Mouse (Mus musculus) heart, adult 18-20 months (tissue): ENCODE measurements at regions not wholly inside any gene's neighbourhood (a gene's known extent, or its start where the extent isn't known, plus 50 kb on each side); places are given as distances from the start of the nearest gene placed in this dataset.
"Not testable (repeated sequence)": the region's sequence is repeated elsewhere in the genome, so short reads cannot be mapped to it uniquely, and the experiment has no call there.

Experiments
- DNase-seq, 2 experiments: peaks; one replicate each; pipeline ENCODE4 v3.0.0; 2021 to 2022; ENCODE audit warnings: mixed read lengths in 1 of 2

DNA sequence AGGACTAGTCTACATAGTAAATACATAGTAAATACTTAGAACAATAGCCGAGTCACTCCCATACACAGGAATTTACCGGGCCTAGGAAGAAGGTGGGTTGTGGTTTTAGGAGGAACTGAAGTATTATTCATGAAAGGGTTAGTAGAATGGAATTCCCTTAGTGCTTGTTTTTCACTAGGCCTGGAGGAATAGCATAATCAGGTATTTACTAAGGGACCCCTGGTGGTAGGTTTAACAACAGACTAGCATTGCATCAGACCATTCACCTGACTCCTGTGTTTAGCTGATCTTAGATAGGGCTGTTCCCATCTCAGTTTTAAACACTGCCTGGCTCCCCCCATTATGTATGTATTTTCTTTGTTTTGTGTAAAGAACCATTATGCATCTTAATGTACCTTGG, 339.0 kb downstream of the Dync2h1 start:
- not testable (repeated sequence) for DNase-seq

DNA sequence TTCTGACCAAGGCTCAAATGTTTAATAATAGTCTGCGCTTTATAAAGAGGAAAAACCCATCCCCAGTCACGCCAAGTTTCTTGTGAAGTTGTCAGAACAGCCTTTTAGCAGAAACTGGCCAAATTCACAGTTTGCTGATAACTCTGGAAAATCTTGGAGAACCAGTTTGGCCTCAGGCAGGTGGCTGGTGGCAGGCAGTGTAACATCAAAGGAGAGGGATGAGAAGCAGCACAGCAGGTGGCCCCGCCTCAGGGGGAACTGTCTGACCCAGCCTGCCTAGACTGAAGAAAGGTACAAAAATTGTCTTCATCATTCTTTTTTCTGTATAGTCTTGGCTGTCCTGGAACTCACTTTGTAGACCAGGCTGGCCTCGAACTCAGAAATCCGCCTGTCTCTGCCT, 349.3 kb downstream of the Dync2h1 start:
- DNase-seq: not testable (repeated sequence)

DNA sequence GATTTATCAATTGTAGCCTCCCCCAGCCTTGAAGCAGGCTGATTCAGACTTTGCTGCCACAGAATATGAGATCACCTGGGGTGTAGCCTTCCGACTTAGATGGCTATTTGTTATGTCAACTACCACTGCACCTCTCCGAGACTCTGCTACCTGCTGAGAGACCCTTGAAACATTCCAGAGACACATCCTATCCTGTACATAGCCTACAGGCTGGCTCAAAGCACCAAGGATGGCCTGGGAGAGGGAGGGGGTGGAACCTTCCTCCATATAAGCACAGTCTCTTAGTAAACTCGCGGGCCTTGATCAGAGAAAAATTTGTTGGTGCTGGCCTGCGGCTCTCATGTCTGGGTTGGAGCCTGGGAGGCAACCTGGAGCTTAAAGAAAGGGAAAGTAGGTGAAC, 349.8 kb downstream of the Dync2h1 start:
- no peak for DNase-seq

- DNase-seq: no peak
Measured at GRCm38 (mm10) chr9:6832862-6833261, 351.4 kb downstream of the Dync2h1 start.

DNA sequence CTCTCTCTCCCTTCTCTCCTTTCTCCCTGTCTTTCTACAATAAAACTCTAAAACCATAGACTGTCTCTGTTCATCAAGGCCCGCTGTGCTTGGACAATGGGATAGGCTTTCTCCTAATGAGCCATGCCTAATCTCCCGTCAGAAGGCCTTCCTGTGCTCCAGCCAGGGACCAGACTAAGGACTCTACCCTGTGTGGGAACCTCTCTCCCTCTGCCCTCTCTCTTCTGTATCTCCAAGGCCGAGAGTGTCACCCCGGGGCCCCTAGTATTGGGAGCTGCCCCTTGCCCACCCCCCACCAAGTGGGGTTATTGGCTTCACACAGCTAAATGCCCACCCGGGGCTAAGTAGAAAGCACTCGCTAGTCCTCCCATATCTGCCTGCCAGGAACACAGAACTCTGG, 352.6 kb downstream of the Dync2h1 start:
- DNase-seq: not testable (repeated sequence)

DNA sequence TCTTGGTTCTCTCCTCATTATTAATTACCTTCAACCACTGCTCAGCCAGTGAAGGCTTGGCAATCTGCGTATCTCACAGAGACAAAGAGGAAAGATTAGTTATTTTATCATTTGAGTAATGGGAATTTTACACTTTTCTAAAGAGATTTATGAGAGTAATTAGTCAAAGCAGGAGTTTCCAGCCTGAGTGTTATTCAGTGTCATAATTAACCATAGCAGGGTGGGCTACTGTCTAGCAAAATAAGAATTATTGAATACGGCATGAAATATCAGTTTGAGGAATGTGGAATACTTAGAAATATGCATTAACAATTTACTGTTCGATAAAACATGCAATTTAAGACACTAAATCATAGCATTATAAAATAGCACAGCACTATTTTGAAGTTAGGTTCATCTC, 357.7 kb downstream of the Dync2h1 start:
- DNase-seq: no peak

GRCm38 (mm10) chr9:6825609-6826008, 358.6 kb downstream of the Dync2h1 start:
- no peak for DNase-seq

DNA sequence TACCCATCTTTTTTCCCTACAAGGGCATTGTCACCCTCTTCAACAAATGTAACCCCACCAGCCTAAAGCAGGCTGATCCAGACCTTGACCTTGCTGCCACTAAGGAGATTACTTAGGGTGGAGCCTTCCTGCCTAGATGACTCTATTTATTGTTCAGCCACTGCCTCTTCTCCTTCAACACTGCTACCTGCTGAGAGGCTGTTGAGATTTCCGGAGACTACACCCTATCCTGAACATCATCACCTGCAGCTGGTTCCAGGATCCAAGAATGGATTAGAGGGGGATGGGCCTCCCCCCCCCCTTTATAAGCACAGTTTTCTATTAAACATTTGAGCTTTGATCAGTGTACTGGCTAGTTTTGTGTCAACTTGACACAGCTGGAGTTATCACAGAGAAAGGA, 360.3 kb downstream of the Dync2h1 start:
- not testable (repeated sequence) for DNase-seq

DNA sequence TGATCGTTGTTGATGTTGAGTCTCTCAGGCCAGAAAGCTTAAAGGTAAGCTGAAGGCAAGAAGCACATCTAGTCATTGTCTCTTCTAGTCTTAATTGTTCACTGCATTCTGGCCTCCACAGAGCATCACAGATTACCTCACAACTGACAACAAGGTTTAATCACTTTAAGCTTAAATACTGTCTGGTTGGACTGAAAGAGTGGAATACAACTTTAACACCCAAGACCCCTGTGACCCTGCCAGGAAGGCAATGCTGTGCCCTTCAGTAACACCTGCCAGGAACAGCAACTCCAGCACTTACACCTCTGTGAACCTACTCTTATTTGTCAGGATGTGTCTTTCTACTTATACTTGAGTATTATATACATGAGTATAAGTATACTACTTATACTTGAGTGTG, 360.7 kb downstream of the Dync2h1 start:
- no peak for DNase-seq

- DNase-seq: no peak
Measured at GRCm38 (mm10) chr9:6776671-6777070, 407.6 kb downstream of the Dync2h1 start.

DNA sequence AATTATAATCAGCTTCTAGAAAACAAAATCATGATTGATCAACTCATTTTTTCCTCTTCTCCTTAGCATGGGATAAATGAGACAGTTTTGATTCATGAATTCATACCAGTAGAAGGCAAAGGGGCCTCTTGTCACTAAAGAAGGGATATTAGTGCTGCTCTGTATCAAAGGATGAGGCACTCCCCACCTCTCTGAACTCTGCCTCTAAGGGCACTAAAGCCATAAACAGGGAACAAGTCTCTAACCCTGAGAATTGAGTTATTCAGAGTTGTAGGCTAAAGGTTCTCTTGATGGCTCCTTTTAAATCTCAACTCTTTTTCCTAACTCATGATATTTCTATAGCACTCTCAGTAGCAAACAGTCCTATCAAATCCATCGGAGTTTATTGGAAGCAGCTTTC, 442.8 kb downstream of the Dync2h1 start:
- no peak for DNase-seq

DNA sequence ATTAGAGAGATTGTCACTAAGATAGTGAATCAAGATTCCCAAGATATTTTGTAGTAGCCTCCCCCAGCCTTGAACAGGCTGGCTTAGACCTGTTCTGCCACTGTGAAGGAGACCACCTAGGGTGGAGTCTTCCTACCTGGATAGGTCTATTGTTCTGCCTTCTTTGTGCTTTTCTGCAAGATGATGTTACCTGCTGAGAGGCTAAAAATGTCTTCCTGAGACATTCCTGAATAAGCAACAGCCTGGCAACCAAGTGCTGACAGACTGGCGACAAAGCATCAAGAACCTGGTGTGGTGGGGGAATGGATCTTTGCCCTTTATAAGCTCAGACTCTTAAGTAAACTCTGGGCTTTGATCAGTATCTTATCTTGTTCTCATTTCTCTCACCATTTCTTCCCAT, 447.8 kb downstream of the Dync2h1 start:
- DNase-seq: no peak

DNA sequence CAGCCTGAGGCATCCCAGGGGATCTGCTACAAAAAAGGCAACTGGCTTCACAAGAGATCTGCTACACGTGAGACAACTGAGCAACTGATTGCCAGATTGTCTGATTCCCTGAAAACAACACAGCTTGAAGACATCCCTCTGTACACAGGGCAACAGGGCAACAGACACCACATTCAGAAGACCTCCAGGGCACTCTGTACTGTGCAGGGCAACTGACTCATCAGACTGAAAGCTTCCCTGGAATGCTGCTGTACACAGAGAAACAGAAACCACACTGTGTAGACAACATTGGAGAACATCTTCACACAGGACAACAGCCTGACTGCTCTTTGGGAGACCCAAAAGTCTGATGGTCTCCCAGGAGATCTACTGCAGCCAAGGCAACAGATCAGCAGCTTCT, 456.8 kb upstream of the Ddi1 start:
- no peak for DNase-seq

DNA sequence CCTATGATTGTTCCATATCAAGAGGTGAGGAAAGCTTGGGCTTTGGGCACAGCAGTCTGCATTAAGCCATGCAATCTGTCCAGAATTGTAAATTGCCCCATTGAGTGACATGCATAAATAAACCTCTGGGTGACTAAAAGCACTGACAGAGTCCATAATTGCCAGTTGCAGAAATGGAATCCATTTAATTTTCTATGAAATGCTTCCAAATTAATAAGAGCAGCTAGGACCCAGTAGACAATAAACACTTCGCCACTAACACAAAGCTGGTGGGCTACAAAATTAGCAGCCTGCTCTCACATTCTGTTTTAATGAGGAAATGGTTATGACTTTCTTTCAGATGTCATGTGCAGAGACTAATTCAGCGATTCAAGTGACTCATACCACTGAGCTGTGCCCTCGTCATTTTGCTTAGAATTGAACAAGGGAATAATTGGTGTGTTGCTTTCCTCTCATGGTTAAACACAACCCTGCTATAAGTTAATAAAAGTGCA, 407.6 kb upstream of the Ddi1 start:
- DNase-seq: no peak

DNA sequence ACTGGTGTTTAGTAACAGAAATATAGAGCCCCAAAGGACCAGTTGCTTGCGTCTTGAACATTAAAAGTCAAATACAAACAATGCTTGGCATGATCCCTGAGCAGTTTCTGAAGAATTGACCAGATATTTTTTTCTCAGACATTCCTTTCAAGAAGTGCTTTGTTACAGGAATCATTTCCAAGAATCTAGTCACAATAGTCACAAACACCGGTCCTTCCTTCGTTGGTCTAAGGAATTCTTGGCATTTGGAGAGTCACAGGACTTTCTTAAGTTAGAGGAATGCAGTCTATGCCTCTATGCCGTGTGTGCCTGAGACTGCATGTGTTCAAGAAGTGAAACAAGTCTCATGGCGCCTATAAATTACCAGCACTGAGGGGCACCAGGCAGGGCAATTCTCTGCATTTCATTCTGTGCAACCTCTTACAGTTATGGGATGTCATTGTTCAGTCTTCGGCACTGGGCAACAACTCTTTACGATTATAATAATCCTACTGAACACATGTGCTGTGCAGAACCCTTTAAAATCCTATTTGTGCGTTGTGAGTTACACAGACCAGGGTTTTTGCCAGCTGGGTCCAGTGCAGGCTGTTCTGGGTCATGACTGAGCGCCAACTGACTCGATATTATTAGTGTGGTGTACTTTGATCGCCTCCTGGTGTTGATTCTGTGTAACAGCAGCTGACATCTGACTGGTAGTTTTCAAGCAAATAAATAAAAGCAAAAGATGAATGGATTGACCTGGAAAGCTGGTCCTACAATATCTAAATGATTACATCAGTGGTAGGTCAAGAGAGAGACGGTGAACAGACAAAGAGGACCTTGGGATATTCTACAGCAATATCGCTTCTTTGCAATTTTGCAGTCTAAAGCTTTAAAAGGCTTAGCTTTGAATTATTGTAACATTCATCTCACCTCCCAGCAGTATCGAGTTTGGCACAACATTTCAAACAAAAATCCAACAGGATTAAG, 398.6 kb upstream of the Ddi1 start:
- peak; percentile 77 to 88 for DNase-seq

GRCm38 (mm10) chr9:6665679-6666078, 396.0 kb upstream of the Ddi1 start:
- no peak for DNase-seq

GRCm38 (mm10) chr9:6652267-6652994, 382.8 kb upstream of the Ddi1 start:
- no peak for DNase-seq

DNA sequence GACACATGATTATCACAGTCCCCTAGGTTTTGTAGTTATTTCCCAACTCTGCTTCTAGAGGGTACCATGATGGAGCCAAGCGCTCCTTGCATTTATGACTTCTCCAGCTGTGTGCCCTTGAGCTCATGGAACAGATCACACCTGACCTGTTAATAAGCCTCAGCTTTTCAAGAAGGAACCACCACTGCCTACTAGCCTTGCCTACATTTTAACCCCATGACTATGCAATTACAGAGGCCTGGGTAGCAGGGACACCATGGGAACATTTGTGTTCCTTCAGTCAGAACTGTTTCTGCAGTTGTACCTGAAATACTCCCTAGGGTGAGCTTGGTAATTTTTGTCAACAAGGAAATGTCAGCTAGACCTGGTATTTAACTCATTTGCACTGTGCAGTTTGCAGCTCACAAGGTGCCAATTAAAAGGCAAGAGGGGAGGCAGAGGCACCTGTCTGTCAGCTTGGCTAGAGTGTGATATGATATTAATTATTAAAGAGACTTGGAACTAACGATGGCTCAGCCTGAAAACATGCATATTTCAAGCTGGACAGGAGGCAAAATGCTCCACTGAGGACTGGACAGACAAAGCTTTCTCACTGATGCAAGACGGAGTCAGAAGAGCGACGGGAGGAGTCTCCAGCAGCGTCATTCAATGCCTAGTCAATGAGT, 382.1 kb upstream of the Ddi1 start:
- DNase-seq: no peak

DNA sequence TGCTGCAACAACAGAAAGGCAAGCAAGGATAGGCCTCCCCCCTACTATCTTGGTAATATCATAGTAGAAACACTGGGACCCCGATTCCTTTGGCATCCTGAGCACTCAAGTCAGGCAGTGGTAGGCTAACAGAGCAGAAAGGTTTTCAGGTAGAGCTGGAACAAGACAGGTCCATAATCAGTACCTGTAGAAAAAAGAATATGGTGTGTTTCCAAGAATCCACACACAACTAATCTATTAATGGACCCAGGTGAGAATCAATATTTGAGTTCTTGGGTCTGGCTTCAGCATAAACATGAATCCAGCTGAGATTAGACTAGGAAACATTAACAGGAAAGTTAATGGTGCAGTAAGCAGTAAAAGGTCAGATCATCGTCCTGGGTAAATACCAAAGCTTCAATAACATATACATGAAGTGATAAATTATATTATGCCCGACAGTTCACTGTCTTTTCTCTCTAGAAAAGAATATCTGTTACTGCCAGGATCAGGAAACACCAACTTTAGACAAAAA, 376.2 kb upstream of the Ddi1 start:
- DNase-seq: no peak

GRCm38 (mm10) chr9:6645321-6645720, 375.7 kb upstream of the Ddi1 start:
- no peak for DNase-seq

- DNase-seq: no peak
Measured at GRCm38 (mm10) chr9:6617155-6617554, 347.5 kb upstream of the Ddi1 start.

GRCm38 (mm10) chr9:6609284-6609627, 339.6 kb upstream of the Ddi1 start:
- no peak for DNase-seq
